Comparison of ENCODE assay signal across 25 mouse cellular contexts in genomic region chr15:82579071-82579470, GRCm38 (mm10). TPM values are rescaled to one million over a fixed set of nuclear protein-coding genes. Genes with fewer than 3 reads are reported as not detected.
DNase-seq lines count a peak whose midpoint lies in the region; TF ChIP-seq lines count a peak whose summit lies in the region.
"Had no signal": no experiment of that assay in that cellular context is flagged by ENCODE, and none has a peak within 500 bp of the region (broad histone marks: within the 10 kb centered on the region; RNA-seq: fewer than 3 reads in every experiment).

No protein-coding gene starts in this region.

- H3K79me2 ChIP-seq in heart, adult 2 months (replicated peaks; ENCODE audit: control insufficient read depth, insufficient read depth, low read length), result no peaks in the 10 kb centered on the region

- peak; percentile 16 for DNase-seq in heart, adult 11 months
- DNase-seq in heart, adult 2 months, result no peak
- peak; percentile 36 for DNase-seq in kidney, postnatal 14 days
- no peak for DNase-seq in kidney, adult 11 months
- DNase-seq in lung, postnatal 36 days, result peak; percentile 4
- no peak for DNase-seq in lung, adult 2 months
- DNase-seq: adrenal gland, adult 2 months; adrenal gland, postnatal 25 days; cerebellum, adult 18-20 months; cerebellum, adult 9-11 months; gastrocnemius, adult 2 months; gastrocnemius, postnatal 25 days; heart, postnatal 10 days; heart, postnatal 4 days had no signal

- no peak for TF ChIP-seq POLR2A in heart, adult 2 months (IDR thresholded peaks at IDR 0.05; ENCODE audit: insufficient read depth, low read depth, low read length)
- no peak for TF ChIP-seq POLR2A in lung, adult 2 months (IDR thresholded peaks at IDR 0.05; ENCODE audit: borderline replicate concordance, extremely low read depth, low read depth, low read length)

- no peaks in the 10 kb centered on the region for H3K4me1 ChIP-seq in heart, adult 2 months (ENCODE audit: control insufficient read depth, insufficient read depth, low read length)
- H3K4me1 ChIP-seq in lung, adult 2 months (ENCODE audit: control insufficient read depth, insufficient read depth, low read length), result no peaks in the 10 kb centered on the region
- H3K4me1 ChIP-seq: embryonic facial prominence, embryonic 15.5 days; forebrain, embryonic 10.5 days; heart, embryonic 10.5 days; hindbrain, embryonic 12.5 days had no signal

- WGBS in heart, adult 2 months, result 80% methylated on average over 2 of the region's 2 CpGs
- 65% methylated on average over 2 of the region's 2 CpGs for WGBS in lung, adult 2 months

- no peak for TF ChIP-seq EP300 in heart, adult 2 months (IDR thresholded peaks at IDR 0.05; ENCODE audit: insufficient read depth, low read depth, low read length)

- no peak overlapping the region for H3K9ac ChIP-seq in heart, adult 2 months (ENCODE audit: low read depth, low read length)
- H3K9ac ChIP-seq: embryonic facial prominence, embryonic 15.5 days; hindbrain, embryonic 12.5 days had no signal

- no peaks in the 10 kb centered on the region for H3K27me3 ChIP-seq in heart, adult 2 months (ENCODE audit: control insufficient read depth, insufficient read depth, low read length)
- H3K27me3 ChIP-seq: embryonic facial prominence, embryonic 15.5 days; hindbrain, embryonic 12.5 days had no signal

- H3K36me3 ChIP-seq in heart, adult 2 months (ENCODE audit: control insufficient read depth, insufficient read depth, low read length), result no peaks in the 10 kb centered on the region
- H3K36me3 ChIP-seq: embryonic facial prominence, embryonic 15.5 days; forebrain, embryonic 10.5 days; heart, embryonic 10.5 days; hindbrain, embryonic 12.5 days had no signal

- H3K27ac ChIP-seq in heart, adult 2 months, result no peak overlapping the region
- H3K27ac ChIP-seq: embryonic facial prominence, embryonic 15.5 days; forebrain, embryonic 10.5 days; gastrocnemius, adult 2 months; heart, embryonic 10.5 days; hindbrain, embryonic 12.5 days had no signal

- TF ChIP-seq CTCF in heart, adult 2 months (IDR thresholded peaks at IDR 0.05), result no peak
- TF ChIP-seq CTCF in lung, adult 2 months (IDR thresholded peaks at IDR 0.05; ENCODE audit: insufficient read depth, low read length), result no peak

- no peak overlapping the region for H3K4me3 ChIP-seq in heart, adult 2 months
- H3K4me3 ChIP-seq in lung, adult 2 months (replicated peaks; ENCODE audit: extremely low read depth, low read depth, low read length), result no peak overlapping the region
- H3K4me3 ChIP-seq: embryonic facial prominence, embryonic 15.5 days; erythroblast, embryonic 14.5 days; forebrain, embryonic 10.5 days; gastrocnemius, adult 2 months; heart, embryonic 10.5 days; hindbrain, embryonic 12.5 days had no signal

- intact Hi-C loops in heart, adult 2 months (cut with DNase I), result no loop called here

RNA-seq across cellular contexts. Expression of gene Cyp2d12, which starts 24.2 kb away (rescaled TPM):
- total RNA-seq in heart, adult 2 months (2021), result not detected
- polyA plus RNA-seq in heart, adult 2 months (2012; rRNA removed), result not detected in 2 replicates
- 0.24 TPM in 1 of 2 replicates, not detected in the other for polyA plus RNA-seq in lung, adult 2 months (2012; rRNA removed)
- total RNA-seq: adrenal gland, adult 2 months; adrenal gland, postnatal 25 days; common myeloid progenitor, adult 5-6 weeks; ES-E14; gastrocnemius, adult 2 months; gastrocnemius, postnatal 25 days; granulocyte monocyte progenitor cell, adult 5-6 weeks; heart, postnatal 10 days; heart, postnatal 4 days had no signal
- polyA plus RNA-seq: adrenal gland, adult 2 months; embryonic facial prominence, embryonic 15.5 days; erythroblast, embryonic 14.5 days; forebrain, embryonic 10.5 days; forebrain, embryonic 14.5 days; heart, embryonic 10.5 days; heart, embryonic 14.5 days; hindbrain, embryonic 12.5 days; hindbrain, embryonic 16.5 days had no signal

RNA-seq across cellular contexts. Expression of gene Cyp2d34, which starts 41.7 kb away (rescaled TPM):
- not detected for total RNA-seq in heart, adult 2 months (2021)
- polyA plus RNA-seq in heart, adult 2 months (2012; rRNA removed), result not detected in 2 replicates
- 1.2 TPM in 1 of 2 replicates, not detected in the other for polyA plus RNA-seq in lung, adult 2 months (2012; rRNA removed)
- total RNA-seq: adrenal gland, adult 2 months; adrenal gland, postnatal 25 days; common myeloid progenitor, adult 5-6 weeks; ES-E14; gastrocnemius, adult 2 months; gastrocnemius, postnatal 25 days; granulocyte monocyte progenitor cell, adult 5-6 weeks; heart, postnatal 10 days; heart, postnatal 4 days had no signal
- polyA plus RNA-seq: adrenal gland, adult 2 months; embryonic facial prominence, embryonic 15.5 days; erythroblast, embryonic 14.5 days; forebrain, embryonic 10.5 days; forebrain, embryonic 14.5 days; heart, embryonic 10.5 days; heart, embryonic 14.5 days; hindbrain, embryonic 12.5 days; hindbrain, embryonic 16.5 days had no signal

Comparison
In these comparisons a context has a peak if more than half of its experiments do, and no peak if none do; other contexts are left out.
1. DNase-seq: peak in heart, adult 11 months (single experiment), kidney, postnatal 14 days (single experiment) and lung, postnatal 36 days (single experiment); none in heart, adult 2 months (0 of 2), kidney, adult 11 months (single experiment) and lung, adult 2 months (single experiment).